Mouse (Mus musculus) heart, postnatal 4 days (tissue): ENCODE measurements around the gene Prkag2. TPM values are rescaled to one million over a fixed set of nuclear protein-coding genes. Genes with fewer than 3 reads are reported as not detected.

Experiments used
- DNase-seq: peaks from one replicate; pipeline ENCODE4 v3.0.0; 2021
- total RNA-seq, 2 experiments: library from RNA; stranded (reverse); gene quantifications; 2 replicates each; pipeline ENCODE4 v1.2.3; 2021

The Prkag2 gene
- total RNA-seq, 2 experiments from 2014 or later, result 143 to 152 TPM

DNA sequence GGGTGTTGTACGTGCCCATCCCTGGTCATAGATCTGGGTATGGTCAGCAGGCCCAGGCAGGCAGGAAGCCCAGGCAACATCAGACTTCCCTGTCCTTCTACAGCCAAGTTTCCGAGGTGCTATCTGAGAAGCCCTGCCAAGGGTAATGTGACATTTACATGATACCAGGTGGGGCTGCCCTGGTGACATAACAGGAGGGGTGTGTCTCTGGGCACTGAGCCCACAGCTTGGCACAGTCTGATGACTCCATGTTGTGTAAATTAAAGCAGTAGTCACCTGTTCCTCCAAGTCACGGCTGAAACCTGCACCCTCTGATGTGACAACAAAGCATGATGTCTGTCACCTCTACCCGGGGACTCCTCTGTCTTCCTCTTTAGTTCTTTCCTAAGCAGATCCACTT is 136.7 kb downstream of the Prkag2 start:
- peak; percentile 88 for DNase-seq

DNA sequence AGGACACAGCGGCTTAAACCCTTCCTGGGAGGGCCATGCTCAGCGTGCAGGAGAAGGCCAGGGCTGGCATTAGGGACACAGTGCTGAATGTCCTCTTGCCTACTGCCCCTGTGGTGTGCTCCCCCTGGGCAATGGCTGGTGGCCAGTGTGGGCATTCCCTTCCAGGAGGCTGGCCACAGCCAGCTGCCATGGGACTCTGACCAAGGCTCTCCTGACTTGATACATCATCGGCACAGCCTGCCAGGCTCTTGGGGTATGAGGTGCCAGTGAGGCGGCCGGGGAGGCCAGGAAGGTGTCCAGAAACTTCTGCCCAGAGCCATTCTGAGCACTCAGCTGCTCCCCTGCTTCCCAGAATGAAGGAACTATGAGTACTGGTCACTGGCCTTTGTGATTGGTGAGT is 139.7 kb downstream of the Prkag2 start:
- DNase-seq, result peak; percentile 54

DNA sequence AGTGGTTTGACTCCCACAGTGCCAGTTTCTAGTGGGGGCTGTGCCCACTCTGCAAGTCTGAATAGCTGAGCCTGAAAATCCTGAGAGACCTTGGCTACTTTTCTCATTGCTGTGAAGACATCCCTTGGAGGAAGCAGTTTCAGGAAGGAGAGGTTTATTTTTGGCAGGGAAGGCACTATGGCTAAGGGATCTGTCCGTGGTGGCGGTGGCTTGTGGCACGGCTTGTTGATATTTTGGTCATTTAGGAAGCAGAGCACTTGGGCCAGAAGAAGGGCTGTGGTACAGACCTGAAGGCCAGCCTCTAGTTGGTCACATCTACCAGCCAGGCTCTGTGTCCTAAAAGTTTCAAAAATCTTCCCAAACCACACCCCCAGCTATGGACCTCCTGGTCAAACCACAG is 140.7 kb downstream of the Prkag2 start:
- DNase-seq, result no peak

DNA sequence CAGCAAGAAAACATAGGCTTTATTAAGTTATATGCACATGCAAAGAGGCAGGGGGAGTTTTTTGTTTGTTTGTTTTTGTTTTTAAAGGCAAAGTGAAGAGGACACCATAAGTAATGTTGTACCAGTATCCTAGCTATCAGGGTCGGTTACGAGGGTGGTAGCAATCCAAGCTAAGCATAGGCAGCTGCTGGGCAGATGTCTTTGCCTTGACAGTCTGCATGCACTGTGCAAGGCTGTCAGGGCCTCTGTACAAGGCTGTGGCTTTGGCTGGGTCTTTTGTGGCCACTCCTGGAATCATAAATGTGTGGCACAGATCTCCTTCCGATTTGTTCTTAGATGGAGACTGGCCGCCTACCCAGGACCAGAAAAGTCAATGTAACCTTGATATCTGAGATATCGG is 141.8 kb downstream of the Prkag2 start:
- no peak for DNase-seq

DNA sequence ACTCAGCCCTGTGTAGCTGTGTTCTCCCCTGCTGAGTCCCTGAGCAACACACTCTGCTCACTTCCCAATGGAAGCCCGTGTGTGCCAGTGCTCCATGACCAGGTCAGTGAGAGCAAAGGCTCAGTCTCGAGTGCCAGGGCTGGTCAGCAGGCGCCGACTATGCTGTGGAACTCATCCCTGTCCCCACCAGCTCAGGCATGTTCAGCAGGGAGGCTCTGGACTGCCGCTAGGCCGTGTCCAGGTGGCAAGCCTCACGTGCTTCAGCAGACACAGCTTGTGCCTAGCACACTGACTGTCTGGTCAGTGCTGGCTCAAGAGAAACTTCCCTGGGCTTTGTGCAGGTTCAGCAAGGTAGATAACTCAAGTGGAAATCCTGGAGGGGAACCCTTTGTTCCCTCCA is 143.6 kb downstream of the Prkag2 start:
- no peak for DNase-seq

DNA sequence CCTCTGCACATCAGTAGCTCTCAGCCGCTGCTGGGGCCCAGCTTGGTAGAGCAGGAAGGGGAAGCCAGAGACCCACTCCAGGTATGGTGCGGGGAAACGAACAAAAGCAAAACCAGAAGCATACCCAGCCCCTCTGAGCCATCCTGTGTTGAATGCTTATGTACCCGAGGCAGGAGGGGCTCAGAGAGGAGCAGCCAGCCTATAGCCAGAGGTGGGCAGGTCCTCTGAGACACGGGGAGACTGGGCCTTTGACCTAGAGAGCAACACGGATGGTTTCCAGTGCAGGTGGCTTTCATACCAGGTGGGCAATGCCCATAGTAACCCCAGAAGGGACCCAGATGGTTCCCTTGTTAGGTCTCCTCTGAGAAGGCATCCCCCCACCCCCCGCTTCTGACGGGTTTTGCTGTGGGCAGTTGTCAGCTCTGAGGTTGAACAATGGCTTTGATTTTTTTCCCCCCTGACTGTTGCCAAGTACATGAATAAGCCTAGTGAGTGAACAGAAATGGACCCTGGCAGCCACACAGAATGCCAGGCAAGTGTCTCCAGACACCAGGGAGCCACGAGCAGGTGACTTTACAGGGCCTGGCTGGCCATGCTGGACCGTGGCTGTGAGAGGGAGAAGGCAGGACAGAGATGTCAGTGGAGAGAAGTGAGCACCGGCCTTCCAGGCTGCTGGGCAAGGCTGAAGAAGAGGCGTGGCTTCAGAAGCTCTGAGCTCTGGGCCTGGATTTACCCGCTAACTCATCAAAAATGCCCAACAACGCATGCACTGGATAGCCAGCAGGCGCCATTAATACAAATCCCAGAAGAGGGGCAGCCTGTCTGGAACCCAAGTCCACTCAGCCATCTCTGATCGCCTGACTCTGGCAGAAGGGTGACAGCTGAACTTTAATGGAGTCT is 147.3 kb downstream of the Prkag2 start:
- no peak for DNase-seq

DNA sequence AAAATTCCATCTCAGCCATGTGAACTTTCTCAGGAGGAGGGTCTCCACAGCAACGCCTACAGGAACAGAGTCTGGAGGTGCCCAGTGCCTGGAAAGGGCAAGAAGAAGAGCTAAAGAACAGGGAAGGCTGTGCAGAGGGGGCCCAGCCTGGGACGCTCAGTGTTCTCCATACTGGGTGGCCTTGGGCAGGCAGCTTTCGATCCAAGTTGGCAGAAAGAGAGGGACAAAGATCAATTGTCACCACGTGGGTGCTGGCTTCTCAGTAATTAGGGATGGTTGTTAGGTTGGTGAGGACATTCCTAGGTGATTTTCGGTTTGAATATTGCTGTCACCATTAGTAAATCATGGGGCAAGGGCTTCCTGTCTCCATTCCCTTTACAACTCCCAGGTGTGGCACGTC is 148.2 kb downstream of the Prkag2 start:
- DNase-seq, result no peak

DNA sequence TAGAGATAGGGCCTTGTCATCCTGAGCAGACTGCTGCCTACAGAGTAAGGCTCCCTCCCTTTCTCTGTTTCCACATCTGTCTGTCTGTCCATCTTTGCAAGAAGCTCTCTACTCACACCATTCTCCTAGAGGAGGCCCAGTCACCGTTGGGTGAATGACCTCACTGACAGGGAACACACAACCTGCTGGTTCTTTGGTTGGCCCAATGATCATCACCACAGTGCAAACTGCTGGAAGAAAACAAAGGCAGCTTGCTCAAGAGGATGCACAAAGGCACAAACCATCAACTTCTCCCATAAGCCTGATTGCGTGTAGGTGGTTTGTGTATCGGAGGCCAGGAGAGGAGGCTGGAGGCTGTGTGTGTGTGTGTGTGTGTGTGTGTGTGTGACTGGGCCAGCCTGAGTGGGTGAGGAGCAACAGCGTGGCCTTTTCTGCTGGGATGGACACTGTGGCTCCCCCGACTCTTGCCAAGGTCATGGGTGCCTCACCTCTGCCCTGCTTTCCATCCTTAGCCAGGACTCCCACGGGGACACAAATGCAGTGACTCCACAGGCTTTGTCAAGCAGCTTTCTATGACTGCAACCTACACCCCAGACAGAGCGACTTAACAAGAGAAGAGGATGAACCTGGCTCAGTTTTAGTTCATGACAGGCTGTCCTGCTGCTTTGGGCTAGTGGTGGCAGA is 149.4 kb downstream of the Prkag2 start:
- DNase-seq, result no peak

DNA sequence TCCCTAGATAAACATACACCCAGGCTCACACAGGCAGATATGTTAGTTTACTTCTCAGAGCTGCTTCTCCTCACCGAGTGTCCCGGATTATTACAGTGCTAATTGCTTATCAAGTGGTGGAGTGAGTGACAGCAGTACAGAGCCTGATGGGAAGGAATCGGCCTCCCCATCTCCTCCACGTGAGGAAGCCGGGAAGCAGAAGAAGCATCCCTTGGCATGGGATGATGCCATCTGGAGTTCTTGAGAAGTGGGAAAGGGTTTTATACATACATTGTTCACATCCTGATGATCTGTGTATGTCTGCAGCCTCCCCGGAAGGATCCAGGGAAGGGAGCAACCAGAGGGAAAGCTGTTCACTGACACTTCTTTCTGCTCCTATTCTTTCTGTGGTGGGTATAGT is 150.4 kb downstream of the Prkag2 start:
- DNase-seq, result no peak

DNA sequence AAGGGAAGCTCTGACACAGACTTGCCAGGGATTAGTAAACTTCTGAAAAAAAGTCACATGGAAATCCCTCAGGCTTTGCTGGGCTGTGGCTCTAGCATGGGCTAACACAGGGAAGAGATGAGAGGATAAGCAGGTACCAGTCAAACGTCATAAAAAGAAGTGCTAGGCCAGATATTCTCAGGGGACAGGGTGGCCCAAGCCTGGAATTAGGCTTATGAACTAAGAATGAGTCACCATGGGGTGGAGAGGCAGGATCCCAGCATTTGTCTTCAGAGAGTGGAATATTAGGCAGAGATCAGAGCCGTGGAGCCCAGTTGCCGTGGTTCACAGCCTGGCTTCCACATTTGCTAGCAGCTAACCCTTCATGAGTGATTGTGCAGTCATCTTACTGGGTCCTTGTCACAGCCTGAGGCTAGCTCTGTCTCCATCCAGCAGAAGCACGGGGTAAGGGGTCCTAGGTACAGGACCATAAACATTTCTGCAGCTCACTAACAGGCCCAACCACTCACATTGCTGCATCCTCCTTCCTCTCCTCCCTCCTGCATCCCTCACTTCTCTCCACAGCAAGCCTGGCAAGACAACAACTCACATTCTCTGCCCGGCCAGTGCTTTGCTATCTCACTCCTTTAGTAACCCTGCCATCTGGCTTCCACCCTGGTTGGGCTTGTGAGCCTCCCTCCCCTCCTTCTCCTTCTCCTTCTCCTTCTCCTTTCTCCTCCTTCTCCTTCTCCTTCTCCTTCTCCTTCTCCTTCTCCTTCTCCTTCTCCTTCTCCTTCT is 162.2 kb downstream of the Prkag2 start:
- DNase-seq, result no peak

DNA sequence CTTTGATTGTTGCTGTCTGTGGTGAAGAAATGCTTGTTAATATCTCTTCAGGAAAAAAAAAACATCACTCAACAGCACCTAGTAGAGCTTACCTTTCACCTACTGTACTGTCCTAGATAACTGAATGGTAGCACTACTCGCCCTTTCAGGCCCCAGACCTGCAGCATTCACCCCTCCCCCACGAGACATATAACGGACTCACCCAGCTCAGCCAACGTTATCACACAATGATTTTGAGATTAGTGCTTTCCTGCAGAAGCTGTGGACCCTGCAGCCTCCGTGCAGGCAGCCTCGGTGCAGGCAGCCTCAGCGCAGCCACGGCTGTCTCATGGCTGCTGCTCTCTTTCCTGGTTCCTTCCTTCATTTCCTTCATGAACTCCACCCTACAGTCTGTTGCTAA is 164.0 kb downstream of the Prkag2 start:
- DNase-seq, result no peak

DNA sequence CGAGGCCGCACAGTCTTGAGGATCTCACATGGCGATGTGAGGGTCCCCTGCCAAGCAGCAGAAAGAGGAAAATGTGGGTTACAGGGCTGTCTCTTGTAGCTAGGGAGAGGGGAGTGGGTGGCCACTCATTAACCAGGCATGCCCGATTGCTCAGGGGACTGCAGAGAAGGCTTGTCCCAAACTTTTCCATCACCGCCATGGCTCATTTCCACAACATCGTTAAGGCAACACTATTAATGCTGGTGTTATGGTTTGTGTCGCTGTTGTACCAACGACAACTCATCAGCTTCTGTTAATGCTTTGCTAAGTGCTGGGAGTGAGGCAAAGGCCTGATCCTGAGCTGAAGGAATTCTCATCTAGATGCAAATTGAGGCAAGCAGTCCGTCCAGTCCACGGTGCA is 165.0 kb downstream of the Prkag2 start:
- no peak for DNase-seq

DNA sequence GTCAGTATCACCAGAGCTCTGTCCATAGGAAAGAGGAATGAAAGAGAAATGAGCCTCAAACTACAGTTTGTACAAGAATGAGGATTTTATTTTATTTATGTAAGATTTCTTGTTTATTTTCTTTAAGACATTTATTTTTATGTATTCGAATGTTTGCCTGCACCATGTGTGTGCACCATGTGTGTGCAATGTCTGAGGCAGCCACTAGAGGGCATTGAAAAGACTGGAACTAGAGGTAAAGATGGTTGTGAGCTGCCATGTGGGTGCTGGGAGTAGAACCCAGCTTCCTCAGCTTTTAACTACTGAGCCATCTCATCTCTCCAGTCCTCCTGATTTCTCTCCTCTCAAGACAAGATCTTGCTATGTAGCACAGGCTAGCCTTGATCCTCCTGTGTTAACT is 166.7 kb downstream of the Prkag2 start:
- no peak for DNase-seq

DNA sequence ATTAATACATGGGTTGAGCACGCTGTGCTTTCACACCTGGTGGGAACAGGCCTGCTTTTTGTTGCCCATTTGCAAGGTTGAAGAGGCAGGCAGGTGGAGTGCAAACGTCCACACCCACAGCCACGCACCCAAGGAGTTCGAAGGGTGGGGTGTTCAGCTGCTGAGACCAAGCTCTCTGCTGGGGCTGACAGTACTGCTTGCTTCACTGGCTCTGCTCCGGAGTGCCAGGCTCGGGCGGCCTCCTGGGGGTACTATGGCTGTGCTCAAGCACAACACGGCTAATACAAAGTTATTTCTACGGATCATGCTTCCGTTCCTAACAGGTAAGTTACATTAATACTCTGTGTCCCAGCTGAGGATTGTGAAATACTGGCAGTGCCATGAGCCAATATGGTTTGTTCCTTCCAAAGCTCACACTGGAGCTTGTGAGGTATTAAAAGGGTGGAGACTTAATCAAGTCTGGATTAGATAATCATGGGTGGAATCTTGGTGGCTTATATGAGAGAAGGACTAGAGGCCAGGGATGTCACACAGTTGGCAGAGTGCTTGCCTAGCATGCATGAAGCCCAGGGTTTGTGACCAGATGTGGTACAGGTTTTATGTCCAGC is 168.8 kb downstream of the Prkag2 start:
- DNase-seq, result no peak

DNA sequence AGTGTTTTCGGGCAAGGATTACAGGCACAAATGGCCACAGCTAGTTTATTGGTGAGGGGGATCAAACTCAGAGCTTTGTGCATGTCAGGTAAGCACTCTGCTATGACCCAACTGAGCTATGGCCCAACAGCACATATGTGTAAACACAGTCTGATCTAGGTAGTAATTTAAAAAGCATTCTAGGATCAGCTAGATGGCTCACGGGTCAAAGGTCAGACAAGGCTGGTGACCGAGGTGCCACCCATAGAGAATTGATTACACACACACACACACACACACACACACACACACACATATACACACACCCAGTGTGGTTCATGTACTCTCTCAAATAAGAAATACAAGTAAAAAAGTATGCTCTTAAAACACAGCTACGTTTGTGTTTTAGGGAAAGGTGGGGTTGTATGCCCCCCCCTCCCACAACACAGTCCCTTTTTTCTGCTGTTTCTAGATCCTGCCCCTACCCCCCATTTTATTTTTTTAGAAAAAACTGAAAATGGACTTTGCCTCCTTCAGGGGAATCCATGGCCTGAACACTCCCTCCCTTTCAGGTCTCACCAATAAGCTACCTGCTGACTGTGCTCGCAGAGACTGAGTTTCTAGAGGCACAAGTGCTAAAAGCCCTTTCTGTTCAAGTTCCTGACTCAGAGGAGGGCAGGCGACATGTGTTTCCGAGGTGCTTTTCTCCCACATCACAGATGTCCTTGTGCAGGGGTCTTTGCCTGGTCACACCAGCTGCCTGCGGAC is 169.4 kb downstream of the Prkag2 start:
- no peak for DNase-seq

DNA sequence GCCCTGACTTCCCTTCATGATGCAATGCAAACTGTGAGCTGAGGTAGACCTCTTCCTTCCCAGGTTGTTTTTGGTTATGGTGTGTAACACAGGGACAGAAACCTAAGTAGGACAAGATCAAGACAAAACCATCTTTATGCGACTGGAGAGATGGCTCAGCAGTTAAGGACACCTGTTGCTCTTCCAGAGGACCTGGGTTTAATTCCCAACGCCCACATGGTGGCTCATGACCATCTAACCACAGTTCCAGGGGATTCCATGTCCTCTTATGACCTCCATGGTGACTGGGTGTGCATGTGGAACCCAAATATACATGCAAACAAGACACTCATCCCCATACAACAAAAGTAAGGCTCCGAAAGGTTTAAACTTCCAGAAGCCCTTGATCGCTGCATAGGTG is 171.6 kb downstream of the Prkag2 start:
- no peak for DNase-seq

DNA sequence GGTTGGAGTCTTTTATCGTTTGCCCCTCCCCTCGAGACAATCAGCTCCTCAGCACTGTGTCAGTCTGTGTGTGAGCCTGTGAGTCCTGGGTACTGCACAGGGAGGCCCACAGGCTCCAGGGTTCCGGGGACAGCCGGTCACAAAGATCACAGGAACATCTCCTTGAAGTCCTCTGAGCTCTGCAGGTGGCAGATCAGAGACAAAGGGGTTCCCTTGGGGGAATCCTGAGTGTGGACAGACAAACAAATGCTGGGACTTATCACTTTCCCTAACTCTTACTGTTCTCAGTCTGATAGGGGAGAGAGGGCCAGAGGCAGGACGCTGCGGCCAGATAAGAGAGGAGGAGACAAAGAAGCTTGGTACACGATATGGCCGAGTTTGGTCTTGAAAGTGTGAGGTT is 172.7 kb downstream of the Prkag2 start:
- no peak for DNase-seq

DNA sequence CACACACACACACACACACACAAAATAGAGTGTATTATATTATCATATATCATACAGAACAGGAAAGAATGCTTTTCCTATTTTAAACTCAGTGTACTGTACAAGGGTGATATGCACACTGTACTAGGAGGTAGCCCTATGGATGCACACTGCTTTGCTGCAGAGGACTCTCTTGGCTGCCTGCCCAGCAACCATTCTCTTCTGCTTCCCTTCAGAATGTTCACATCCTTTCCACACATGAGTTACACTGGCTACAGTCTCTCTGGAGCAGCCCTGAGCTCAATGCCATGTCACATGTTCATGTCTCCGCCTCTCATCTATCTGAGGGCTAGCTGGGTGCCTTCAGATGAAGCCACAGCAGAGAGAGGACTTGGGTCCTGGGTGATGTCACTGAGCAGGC is 181.3 kb downstream of the Prkag2 start:
- DNase-seq, result peak; percentile 69

DNA sequence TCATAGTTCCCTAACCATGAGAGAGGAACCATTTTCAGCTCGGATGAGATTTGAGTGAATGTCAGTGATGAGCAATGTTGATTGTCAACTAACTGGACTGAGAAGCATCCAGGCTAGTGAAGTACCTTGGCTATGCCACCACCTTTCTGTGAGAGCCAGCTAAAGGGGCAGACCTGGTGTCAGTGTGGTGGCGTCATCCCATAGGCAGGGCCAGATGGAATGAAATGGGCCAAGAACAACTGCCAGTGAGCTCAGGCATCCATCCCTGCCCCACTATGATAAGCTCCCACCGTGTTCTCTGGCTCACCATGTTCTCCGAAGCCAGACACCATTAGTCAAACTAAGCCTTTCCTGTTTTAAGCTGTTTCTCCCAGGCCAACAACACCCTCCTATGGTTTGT is 183.9 kb downstream of the Prkag2 start:
- DNase-seq, result no peak

DNA sequence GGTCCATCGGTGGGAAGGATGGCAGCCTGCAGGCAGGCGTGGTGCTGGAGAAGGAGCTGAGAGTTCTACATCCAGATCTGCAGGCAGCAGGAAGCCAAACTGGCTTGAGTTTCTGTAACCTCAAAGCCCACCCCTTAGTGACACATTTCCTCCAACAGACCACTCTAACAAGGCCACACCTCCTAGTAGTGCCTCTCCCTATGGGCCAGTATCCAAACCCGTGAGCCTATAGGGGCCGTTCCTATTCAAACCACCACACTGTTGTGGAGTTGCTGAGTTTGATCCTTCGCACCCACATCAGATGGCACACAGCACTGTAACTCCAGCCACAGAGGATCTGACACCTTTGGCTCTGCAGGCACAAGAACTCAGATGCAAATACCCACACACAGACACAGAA is 185.3 kb downstream of the Prkag2 start:
- DNase-seq, result no peak

DNA sequence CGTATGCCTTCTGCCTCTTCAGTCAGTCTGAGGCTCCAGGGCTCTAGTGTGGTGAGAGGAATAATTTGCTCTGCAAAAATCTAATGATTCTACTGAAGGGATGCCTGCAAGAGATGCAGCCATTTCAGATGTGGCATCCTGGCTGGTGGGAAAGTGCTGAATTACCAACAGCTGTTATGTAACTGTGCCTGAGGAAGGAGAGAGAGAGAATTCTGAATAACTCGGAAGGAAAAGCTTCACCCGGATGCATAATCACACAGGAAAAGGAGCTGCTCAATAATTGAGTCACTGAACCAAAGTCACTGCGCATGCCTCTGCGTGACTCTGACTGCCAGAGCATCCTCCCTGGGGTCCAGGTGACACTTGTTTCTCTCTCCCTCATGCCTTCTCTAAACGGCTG is 186.8 kb downstream of the Prkag2 start:
- no peak for DNase-seq
